Mouse (Mus musculus) megakaryocyte, embryonic 14.5 days (primary cell): ENCODE measurements at regions not wholly inside any gene's neighbourhood (a gene's known extent, or its start where the extent isn't known, plus 50 kb on each side); places are given as distances from the start of the nearest gene placed in this dataset.

ENCODE experiments used
- H3K27me3 ChIP-seq: replicated peaks from 2 replicates; pipeline ENCODE3; 2012; ENCODE audit warnings: inconsistent platforms
- H3K36me3 ChIP-seq: replicated peaks from 2 replicates; pipeline ENCODE3; 2012; ENCODE audit warnings: low read length, inconsistent platforms, mixed read lengths
- H3K4me1 ChIP-seq: 2 replicates; pipeline ENCODE4 v1.6.1; 2012; ENCODE audit warnings: inconsistent platforms
- H3K4me3 ChIP-seq: replicated peaks from 2 replicates; pipeline ENCODE3; 2012; ENCODE audit warnings: moderate library complexity, mild to moderate bottlenecking, inconsistent platforms
- H3K9me3 ChIP-seq: 2 replicates; pipeline ENCODE4 v1.6.1; 2012; ENCODE audit warnings: inconsistent platforms
- FLI1 ChIP-seq: IDR thresholded peaks from 2 replicates; pipeline ENCODE4 v1.6.1; 2012; ENCODE audit warnings: low read length, inconsistent platforms, mixed read lengths
- GATA1 ChIP-seq: IDR thresholded peaks from 3 replicates; pipeline ENCODE4 v1.6.1; 2012; ENCODE audit warnings: mixed read lengths, low read length, inconsistent platforms, borderline replicate concordance

DNA sequence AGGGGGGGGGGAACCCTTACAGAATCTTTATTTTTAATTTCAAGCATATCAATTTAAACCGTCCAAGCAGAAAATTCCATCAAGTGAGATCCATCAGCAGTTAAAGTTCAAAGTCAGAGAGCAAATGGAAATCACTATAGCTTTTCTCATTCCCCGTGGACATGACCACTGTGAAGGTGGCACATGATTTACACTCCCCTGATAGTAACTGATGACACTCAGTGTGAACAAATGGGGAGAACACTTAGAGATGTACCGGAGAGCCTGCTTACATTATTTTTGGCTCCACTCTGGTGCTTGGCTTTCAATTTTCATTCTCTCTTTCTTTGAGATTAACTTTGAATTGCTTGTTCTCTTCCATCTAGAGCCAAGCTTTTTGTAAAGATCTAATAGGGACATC is 140.0 kb downstream of the Gm11146 start:
- no peaks in the 10 kb centered on the region for H3K9me3 ChIP-seq
- H3K4me3 ChIP-seq = no peak overlapping the region
- no peaks in the 10 kb centered on the region for H3K36me3 ChIP-seq
- H3K4me1 ChIP-seq = no peaks in the 10 kb centered on the region
- no peak for TF ChIP-seq FLI1
- no peak for TF ChIP-seq GATA1
- no peaks in the 10 kb centered on the region for H3K27me3 ChIP-seq

DNA sequence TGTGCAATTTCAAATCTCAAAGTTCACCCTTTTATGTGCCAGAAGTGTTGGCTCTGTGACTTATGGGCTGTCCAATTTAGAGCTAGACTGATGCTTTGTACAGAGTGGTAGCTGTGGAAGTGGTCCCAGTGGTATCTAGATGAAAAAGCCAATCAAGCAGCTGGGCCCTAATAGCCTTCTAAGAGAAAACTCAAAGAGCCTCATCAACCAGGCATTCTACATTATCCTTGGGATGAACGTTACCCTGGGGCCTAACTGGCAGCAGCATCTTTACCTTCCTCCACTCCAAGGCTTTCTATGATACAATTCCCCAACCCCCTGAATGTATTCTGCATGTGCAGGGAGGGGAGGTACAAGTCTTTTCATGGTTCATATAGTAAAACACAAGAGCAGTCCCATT is 140.4 kb downstream of the Gm11146 start:
- Histone ChIP-seq H3K4me1 (no peaks in the 10 kb centered on the region), H3K4me3 (no peak overlapping the region), H3K36me3 (no peaks in the 10 kb centered on the region), H3K9me3 (no peaks in the 10 kb centered on the region), H3K27me3 (no peaks in the 10 kb centered on the region)
- no peak for TF ChIP-seq FLI1
- no peak for TF ChIP-seq GATA1

DNA sequence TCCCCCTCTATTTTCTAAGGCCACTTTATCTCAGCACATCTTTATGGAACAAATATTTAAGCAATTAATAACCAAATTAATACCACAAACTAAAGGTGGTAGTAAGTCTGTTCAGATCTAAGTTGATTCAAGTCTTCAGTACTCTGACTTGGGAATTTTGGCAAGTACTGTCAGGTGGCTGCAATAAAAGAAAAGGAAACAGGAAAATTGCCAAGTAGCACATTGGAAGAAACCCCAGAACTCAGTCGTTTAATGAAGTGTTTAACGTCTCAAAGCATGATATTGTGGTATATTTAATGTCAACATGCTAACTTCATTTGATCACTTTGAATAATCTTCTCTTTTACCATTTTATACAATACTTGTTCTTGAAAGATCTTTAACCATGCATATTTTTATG is 142.2 kb downstream of the Gm11146 start:
- Histone ChIP-seq H3K4me1 (no peaks in the 10 kb centered on the region), H3K27me3 (no peaks in the 10 kb centered on the region), H3K4me3 (no peak overlapping the region), H3K36me3 (no peaks in the 10 kb centered on the region), H3K9me3 (no peaks in the 10 kb centered on the region)
- TF ChIP-seq FLI1 = no peak
- no peak for TF ChIP-seq GATA1

DNA sequence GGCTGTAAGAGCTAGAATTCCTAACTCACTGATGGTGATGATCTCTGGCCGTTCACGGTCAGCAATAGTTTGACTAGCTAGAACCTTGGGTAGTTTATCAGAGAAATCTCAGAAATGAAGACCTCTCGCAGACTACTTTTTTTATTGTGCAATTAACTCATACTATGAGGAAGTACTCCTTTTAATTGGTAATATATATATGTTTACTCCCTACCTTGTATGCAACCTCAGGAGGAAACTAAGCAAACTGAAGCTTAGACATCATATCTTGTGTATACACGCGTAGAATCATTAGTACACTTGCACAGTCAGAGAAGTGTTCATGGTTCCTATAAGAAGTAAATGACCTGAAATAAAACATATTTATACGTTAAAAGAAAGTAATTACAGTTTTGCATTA is 157.2 kb downstream of the Gm11146 start:
- no peak overlapping the region for H3K4me3 ChIP-seq
- TF ChIP-seq GATA1 (no peak), FLI1 (no peak)
- no peaks in the 10 kb centered on the region for H3K27me3 ChIP-seq
- H3K4me1 ChIP-seq = no peaks in the 10 kb centered on the region
- no peaks in the 10 kb centered on the region for H3K9me3 ChIP-seq
- H3K36me3 ChIP-seq = no peaks in the 10 kb centered on the region

DNA sequence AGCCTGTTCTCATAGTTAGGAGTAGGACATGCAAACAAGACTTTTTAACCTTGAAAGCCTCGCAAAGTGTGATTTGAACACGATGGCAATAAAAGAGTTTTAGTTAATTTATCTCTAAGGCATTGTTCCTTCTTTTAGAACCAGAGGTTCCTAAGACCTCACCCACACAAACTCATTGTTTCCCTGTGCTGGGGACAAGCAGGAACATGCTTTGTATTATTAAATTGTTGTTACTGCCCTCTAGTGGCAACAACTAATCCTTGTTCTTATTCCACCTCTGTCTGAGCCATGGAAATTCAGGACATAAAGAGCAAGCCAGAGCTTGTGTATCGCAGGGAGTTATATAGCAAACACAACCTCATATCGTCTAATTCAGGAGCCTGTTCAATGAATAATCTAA is 157.9 kb downstream of the Gm11146 start:
- Histone ChIP-seq H3K9me3 (no peaks in the 10 kb centered on the region), H3K27me3 (no peaks in the 10 kb centered on the region), H3K4me3 (no peak overlapping the region), H3K36me3 (no peaks in the 10 kb centered on the region), H3K4me1 (no peaks in the 10 kb centered on the region)
- TF ChIP-seq GATA1 (no peak), FLI1 (no peak)

DNA sequence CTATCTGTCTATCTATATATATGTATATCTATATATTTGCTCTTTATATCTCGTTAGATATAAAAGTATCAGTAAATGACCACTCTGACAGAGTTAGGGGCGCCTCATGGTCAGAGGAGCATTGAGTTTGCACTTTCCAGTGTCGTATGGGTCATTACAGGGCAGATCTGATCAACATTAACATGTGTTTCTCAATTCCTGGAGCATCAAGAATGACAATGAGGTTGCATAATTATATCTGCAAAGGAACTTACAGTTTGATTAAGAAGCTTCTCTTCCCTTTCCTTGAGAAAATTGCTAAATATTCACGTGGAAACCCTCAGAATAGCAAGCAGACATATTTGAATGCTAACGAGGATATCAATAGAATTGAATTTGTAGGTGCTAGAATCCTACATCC is 158.6 kb downstream of the Gm11146 start:
- TF ChIP-seq FLI1 (no peak), GATA1 (no peak)
- H3K27me3 ChIP-seq = no peaks in the 10 kb centered on the region
- H3K4me1 ChIP-seq = no peaks in the 10 kb centered on the region
- H3K4me3 ChIP-seq = no peak overlapping the region
- H3K36me3 ChIP-seq = no peaks in the 10 kb centered on the region
- H3K9me3 ChIP-seq = no peaks in the 10 kb centered on the region

DNA sequence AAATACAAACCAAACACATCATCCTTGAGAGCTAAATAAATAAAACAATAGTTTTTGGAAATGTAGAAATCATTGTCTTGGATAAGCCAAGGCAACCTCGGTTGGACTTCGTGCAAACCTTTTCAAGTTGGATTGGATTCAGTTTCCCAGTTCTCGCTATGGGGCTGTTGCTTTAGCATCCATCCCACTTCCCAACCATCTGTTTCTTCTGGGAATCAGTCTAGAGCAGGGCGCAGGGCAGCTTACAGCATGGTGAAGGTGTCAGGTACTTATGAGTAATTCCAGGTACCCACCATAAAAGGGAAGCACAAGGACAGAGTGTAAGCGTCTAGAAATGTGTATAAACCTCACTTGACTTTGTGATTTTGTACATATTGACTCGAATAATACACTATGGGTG is 159.0 kb downstream of the Gm11146 start:
- Histone ChIP-seq H3K27me3 (no peaks in the 10 kb centered on the region), H3K36me3 (no peaks in the 10 kb centered on the region), H3K4me3 (no peak overlapping the region), H3K4me1 (no peaks in the 10 kb centered on the region), H3K9me3 (no peaks in the 10 kb centered on the region)
- no peak for TF ChIP-seq GATA1
- TF ChIP-seq FLI1 = no peak

DNA sequence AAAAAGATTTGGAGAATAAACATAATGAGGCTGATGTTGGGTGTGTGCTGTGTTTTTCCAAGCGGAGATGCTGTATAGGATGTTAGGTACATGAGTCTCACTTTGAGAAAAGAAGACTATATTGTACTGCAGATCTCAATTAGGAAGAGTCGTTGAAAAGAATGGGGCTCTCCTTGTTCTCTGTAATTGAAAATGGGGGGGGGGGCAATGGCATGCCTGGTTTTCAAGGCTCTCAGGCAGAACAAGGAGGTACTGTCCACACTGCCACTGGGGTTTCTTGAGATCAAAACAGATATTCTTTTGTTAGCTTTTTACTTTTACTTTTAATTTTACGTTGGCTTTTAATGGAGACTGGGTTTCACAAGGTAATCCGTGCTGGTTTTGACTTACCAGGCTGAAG is 170.5 kb downstream of the Gm11146 start:
- Histone ChIP-seq H3K4me1 (no peaks in the 10 kb centered on the region), H3K9me3 (no peaks in the 10 kb centered on the region), H3K36me3 (no peaks in the 10 kb centered on the region), H3K27me3 (no peaks in the 10 kb centered on the region), H3K4me3 (no peak overlapping the region)
- no peak for TF ChIP-seq GATA1
- TF ChIP-seq FLI1 = no peak

DNA sequence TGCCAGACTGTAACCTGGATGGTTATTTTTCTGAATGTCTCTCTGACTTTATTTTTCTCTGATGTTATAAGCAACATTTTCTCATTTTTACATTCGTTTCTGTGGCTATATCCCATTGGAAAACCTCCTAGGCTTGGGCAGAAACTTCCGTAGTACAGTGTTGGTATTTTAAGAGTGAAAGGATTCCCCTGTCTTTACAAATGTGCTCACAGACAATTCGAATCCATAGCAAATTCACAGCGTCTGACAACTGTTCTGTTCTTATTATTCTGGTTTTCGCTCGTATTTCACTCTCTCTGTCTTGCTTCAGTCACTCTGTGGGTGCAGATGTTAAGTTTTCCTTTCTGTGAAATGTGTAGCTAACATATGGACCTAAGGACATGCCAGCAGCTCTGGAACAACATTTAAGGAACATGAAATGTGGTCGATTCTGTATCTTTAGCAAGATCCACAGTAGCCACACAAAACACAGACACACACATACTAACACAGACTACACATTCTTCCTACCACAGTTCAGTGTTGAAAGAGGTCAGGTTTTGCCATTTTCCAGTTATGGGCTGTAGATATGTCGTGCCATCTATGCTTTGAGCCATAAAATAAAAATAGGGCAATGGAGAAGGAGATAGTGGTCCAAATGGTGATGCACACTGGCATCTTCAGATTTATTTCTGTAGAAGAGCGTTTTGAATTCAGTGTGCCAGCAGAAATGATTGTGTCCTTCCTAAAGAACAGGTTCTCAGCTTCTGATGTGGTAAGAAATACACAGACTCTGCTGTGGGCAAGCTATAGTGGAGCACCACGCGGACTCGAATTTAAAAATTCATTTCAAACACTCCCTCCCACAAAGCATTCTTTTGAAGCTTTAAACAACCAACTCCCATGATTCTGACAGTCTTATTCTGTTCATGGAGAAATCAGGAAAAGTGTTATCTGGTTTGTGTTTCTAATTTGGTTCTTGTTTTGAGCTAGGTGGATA is 179.2 kb downstream of the Gm11146 start:
- no peaks in the 10 kb centered on the region for H3K4me1 ChIP-seq
- H3K9me3 ChIP-seq = no peaks in the 10 kb centered on the region
- no peaks in the 10 kb centered on the region for H3K36me3 ChIP-seq
- H3K4me3 ChIP-seq = no peak overlapping the region
- TF ChIP-seq FLI1 (no peak), GATA1 (no peak)
- H3K27me3 ChIP-seq = no peaks in the 10 kb centered on the region

DNA sequence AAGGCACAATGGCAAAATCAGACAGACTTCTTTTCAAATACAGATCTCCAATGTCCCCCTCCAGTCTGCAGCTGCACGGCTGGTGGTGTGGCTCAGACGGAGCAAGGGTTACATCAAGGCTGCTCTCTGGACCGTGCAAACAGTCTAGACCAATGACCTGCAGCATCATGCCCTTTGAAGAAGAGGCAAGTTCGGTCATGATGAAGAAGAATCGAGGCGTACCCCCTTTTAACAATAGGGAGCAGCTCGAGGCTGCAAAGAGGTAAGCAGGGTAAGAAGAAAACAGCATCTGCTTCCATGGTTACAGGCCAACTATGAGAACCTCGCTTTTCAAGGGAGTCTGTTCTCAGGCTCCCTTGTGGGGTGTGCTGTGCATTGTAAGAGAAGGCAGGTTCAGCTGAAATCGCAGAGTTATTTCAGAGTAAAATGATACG is 180.3 kb downstream of the Gm11146 start:
- Histone ChIP-seq H3K9me3 (no peaks in the 10 kb centered on the region), H3K27me3 (no peaks in the 10 kb centered on the region)
- TF ChIP-seq FLI1 = no peak
- no peak for TF ChIP-seq GATA1

DNA sequence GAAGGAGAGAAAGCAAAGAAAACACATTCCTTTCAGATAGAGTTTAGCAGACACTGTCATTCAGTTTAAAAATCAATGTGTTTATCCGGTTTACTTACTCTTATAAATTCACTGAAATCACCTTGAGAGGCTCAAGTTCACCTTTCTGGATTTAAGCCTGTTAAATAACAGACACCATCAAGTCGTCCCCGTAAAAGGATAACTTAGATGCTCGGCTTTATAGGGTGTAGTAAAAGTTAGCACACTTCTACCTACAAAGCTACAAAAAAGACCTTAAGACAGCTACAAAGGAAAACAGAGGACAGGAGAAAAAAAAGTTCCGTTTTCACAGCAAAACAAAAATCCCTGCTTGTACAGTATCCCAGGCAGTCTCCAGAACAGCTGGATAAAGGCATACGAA is 180.9 kb downstream of the Gm11146 start:
- no peaks in the 10 kb centered on the region for H3K36me3 ChIP-seq
- TF ChIP-seq FLI1 = no peak
- no peak for TF ChIP-seq GATA1
- H3K4me3 ChIP-seq = no peak overlapping the region
- no peaks in the 10 kb centered on the region for H3K4me1 ChIP-seq
- no peaks in the 10 kb centered on the region for H3K27me3 ChIP-seq
- no peaks in the 10 kb centered on the region for H3K9me3 ChIP-seq

More for the DNA sequence above, 180.3 kb downstream of the Gm11146 start:
- H3K4me1 ChIP-seq = no peaks in the 10 kb centered on the region
- H3K4me3 ChIP-seq = no peak overlapping the region
- H3K36me3 ChIP-seq = no peaks in the 10 kb centered on the region
